ENCODE assay signal across 9 mouse cellular contexts in genomic region chr11:99055571-99056452, GRCm38 (mm10). TPM values are rescaled to one million over a fixed set of nuclear protein-coding genes. Genes with fewer than 3 reads are reported as not detected.
DNase-seq lines count a peak whose midpoint lies in the region; ATAC-seq lines count a peak whose summit lies in the region.
"Had no signal": no experiment of that assay in that cellular context is flagged by ENCODE, and none has a peak within 500 bp of the region (broad histone marks: within the 10 kb centered on the region; RNA-seq: fewer than 3 reads in every experiment).

No protein-coding gene starts in this region.

- H3K36me3 ChIP-seq in embryonic facial prominence, embryonic 10.5 days (replicated peaks): peaks cover 34% of the 10 kb centered on the region
- peaks cover 8% of the 10 kb centered on the region; the same call in 1 of the 2 replicates for H3K36me3 ChIP-seq in heart, embryonic 11.5 days (ENCODE audit: control insufficient read depth, insufficient read depth, low read length)
- peaks cover 31% of the 10 kb centered on the region for H3K36me3 ChIP-seq in limb, embryonic 13.5 days
- H3K36me3 ChIP-seq: hindbrain, embryonic 15.5 days had no signal

- DNase-seq in kidney, postnatal 4 days: peak; percentile 66 to 74
- no peak for DNase-seq in kidney, adult 11 months
- peak; percentile 88 for DNase-seq in embryonic facial prominence, embryonic 10.5 days (ENCODE audit: low spot score)
- no peak for DNase-seq in frontal cortex, postnatal 14 days (ENCODE audit: low spot score in 2 of 2)
- no peak for DNase-seq in frontal cortex, adult 2 months (ENCODE audit: extremely low spot score in 1 of 2, low spot score in 1 of 2)
- DNase-seq in layer of hippocampus, postnatal 36 days: no peak

- peaks cover 9% of the 10 kb centered on the region; the same call in 1 of the 2 replicates for H3K9me3 ChIP-seq in embryonic facial prominence, embryonic 10.5 days
- H3K9me3 ChIP-seq in heart, embryonic 11.5 days (replicated peaks; ENCODE audit: control insufficient read depth, low read length): peaks cover 6% of the 10 kb centered on the region; the same call in 1 of the 2 replicates
- H3K9me3 ChIP-seq in limb, embryonic 13.5 days: peaks cover 8% of the 10 kb centered on the region; the same call in 1 of the 2 replicates
- H3K9me3 ChIP-seq: hindbrain, embryonic 15.5 days had no signal

- H3K27me3 ChIP-seq in embryonic facial prominence, embryonic 10.5 days (replicated peaks; ENCODE audit: low read depth, poor library complexity, severe bottlenecking): no peaks in the 10 kb centered on the region
- H3K27me3 ChIP-seq in heart, embryonic 11.5 days (ENCODE audit: control insufficient read depth, insufficient read depth, low read length): no peaks in the 10 kb centered on the region
- H3K27me3 ChIP-seq in limb, embryonic 13.5 days: no peaks in the 10 kb centered on the region
- H3K27me3 ChIP-seq: hindbrain, embryonic 15.5 days had no signal

- H3K9ac ChIP-seq in heart, embryonic 11.5 days (ENCODE audit: low read depth, low read length): no peak overlapping the region
- no peak overlapping the region for H3K9ac ChIP-seq in limb, embryonic 13.5 days
- H3K9ac ChIP-seq: hindbrain, embryonic 15.5 days had no signal

- 2% methylated on average over 8 of the region's 8 CpGs for WGBS in embryonic facial prominence, embryonic 10.5 days
- 15% methylated on average over 8 of the region's 8 CpGs for WGBS in heart, embryonic 11.5 days (ENCODE audit: insufficient replicate concordance)
- 3% methylated on average over 8 of the region's 8 CpGs for WGBS in limb, embryonic 13.5 days

- no peak overlapping the region for H3K4me2 ChIP-seq in heart, embryonic 11.5 days
- H3K4me2 ChIP-seq in limb, embryonic 13.5 days (replicated peaks): no peak overlapping the region
- H3K4me2 ChIP-seq: hindbrain, embryonic 15.5 days had no signal

- ATAC-seq in heart, embryonic 11.5 days (replicated peaks; ENCODE audit: insufficient number of reproducible peaks, low FRiP score, low TSS enrichment): no peak
- ATAC-seq in limb, embryonic 13.5 days (ENCODE audit: low FRiP score, low read depth): peak; percentile 81

- H3K4me1 ChIP-seq in embryonic facial prominence, embryonic 10.5 days: peaks cover 65% of the 10 kb centered on the region
- H3K4me1 ChIP-seq in heart, embryonic 11.5 days (ENCODE audit: control insufficient read depth, insufficient read depth, low read length): peaks cover 8% of the 10 kb centered on the region
- H3K4me1 ChIP-seq in limb, embryonic 13.5 days: peaks cover 25% of the 10 kb centered on the region

- peak overlapping the region; percentile 16 for H3K4me3 ChIP-seq in embryonic facial prominence, embryonic 10.5 days
- no peak overlapping the region for H3K4me3 ChIP-seq in heart, embryonic 11.5 days (ENCODE audit: low read depth, low read length)
- no peak overlapping the region for H3K4me3 ChIP-seq in limb, embryonic 13.5 days
- H3K4me3 ChIP-seq: hindbrain, embryonic 15.5 days had no signal

- H3K27ac ChIP-seq in embryonic facial prominence, embryonic 10.5 days (replicated peaks): peak overlapping the region; percentile 80
- 0 out of 2 replicates have a peak overlapping the region, but pooled peaks have one; percentile 22 for H3K27ac ChIP-seq in heart, embryonic 11.5 days (ENCODE audit: low read depth, low read length)
- peak overlapping the region; percentile 73 for H3K27ac ChIP-seq in limb, embryonic 13.5 days
- H3K27ac ChIP-seq: hindbrain, embryonic 15.5 days had no signal

RNA-seq across cellular contexts. Expression of gene Igfbp4, which starts 14.8 kb away (rescaled TPM):
- 658 and 684 TPM in 2 replicates for polyA plus RNA-seq in embryonic facial prominence, embryonic 10.5 days (2016; fragmentation: Nextera tagmentation; extraction: Ambion mirVana)
- 284 and 289 TPM in 2 replicates for polyA plus RNA-seq in heart, embryonic 11.5 days (2014; fragmentation: Nextera tagmentation; extraction: Ambion mirVana)
- polyA plus RNA-seq in limb, embryonic 13.5 days (2015; fragmentation: Nextera tagmentation; extraction: Ambion mirVana): 1,212 and 1,268 TPM in 2 replicates
- 64.3 and 86.3 TPM in 2 replicates for polyA plus RNA-seq in frontal cortex, adult 2 months (2012; rRNA removed)
- total RNA-seq in layer of hippocampus, postnatal 36 days (2021): 10 to 100 TPM; 71.4 to 72.1 TPM

RNA-seq across cellular contexts. Expression of gene Top2a, which starts 31.8 kb away (rescaled TPM):
- polyA plus RNA-seq in embryonic facial prominence, embryonic 10.5 days (2016; fragmentation: Nextera tagmentation; extraction: Ambion mirVana): 332 and 336 TPM in 2 replicates
- polyA plus RNA-seq in heart, embryonic 11.5 days (2014; fragmentation: Nextera tagmentation; extraction: Ambion mirVana): 220 and 244 TPM in 2 replicates
- 270 and 275 TPM in 2 replicates for polyA plus RNA-seq in limb, embryonic 13.5 days (2015; fragmentation: Nextera tagmentation; extraction: Ambion mirVana)
- 2.1 and 3.1 TPM in 2 replicates for polyA plus RNA-seq in frontal cortex, adult 2 months (2012; rRNA removed)
- total RNA-seq in layer of hippocampus, postnatal 36 days (2021): 1 to 10 TPM; 2.7 to 3.3 TPM

RNA-seq across cellular contexts. Expression of gene Tns4, which starts 33.3 kb away (rescaled TPM):
- 0.96 and 1.0 TPM in 2 replicates for polyA plus RNA-seq in embryonic facial prominence, embryonic 10.5 days (2016; fragmentation: Nextera tagmentation; extraction: Ambion mirVana)
- polyA plus RNA-seq in heart, embryonic 11.5 days (2014; fragmentation: Nextera tagmentation; extraction: Ambion mirVana): 0.13 TPM in 1 of 2 replicates, not detected in the other
- 0.55 and 1.2 TPM in 2 replicates for polyA plus RNA-seq in limb, embryonic 13.5 days (2015; fragmentation: Nextera tagmentation; extraction: Ambion mirVana)
- 0.19 and 0.34 TPM in 2 replicates for polyA plus RNA-seq in frontal cortex, adult 2 months (2012; rRNA removed)
- not detected for total RNA-seq in layer of hippocampus, postnatal 36 days (2021)

Comparison
In these comparisons a context has a peak if more than half of its experiments do, and no peak if none do; other contexts are left out.
1. DNase-seq: peak in kidney, postnatal 4 days (2 of 2) and embryonic facial prominence, embryonic 10.5 days (single experiment); none in kidney, adult 11 months (single experiment), frontal cortex, postnatal 14 days (0 of 2), frontal cortex, adult 2 months (0 of 2) and layer of hippocampus, postnatal 36 days (0 of 2).
2. H3K27ac ChIP-seq: peak in every context shown above with its lines; median percentile 80 in embryonic facial prominence, embryonic 10.5 days; 73 in limb, embryonic 13.5 days; 22 in heart, embryonic 11.5 days.
3. RNA of gene Top2a, which starts 31.8 kb away (polyA plus RNA-seq): 332 to 336 TPM in embryonic facial prominence, embryonic 10.5 days, 270 to 275 TPM in limb, embryonic 13.5 days and 220 to 244 TPM in heart, embryonic 11.5 days; 2.1 to 3.1 TPM in frontal cortex, adult 2 months; every median in the first group is over 10 times any median in the second.